Mouse (Mus musculus) frontal cortex, postnatal 36 days (tissue): ENCODE results near the gene Rhbdl2.
A peak's percentile ranks its signal among the peaks of the same experiment; 100 is the strongest.

Source experiments
- DNase-seq, 2 experiments: peaks; one replicate each; pipeline ENCODE4 v3.0.0; 2022; ENCODE audit warnings: low spot score in 2 of 2

Rhbdl2 gene

DNA sequence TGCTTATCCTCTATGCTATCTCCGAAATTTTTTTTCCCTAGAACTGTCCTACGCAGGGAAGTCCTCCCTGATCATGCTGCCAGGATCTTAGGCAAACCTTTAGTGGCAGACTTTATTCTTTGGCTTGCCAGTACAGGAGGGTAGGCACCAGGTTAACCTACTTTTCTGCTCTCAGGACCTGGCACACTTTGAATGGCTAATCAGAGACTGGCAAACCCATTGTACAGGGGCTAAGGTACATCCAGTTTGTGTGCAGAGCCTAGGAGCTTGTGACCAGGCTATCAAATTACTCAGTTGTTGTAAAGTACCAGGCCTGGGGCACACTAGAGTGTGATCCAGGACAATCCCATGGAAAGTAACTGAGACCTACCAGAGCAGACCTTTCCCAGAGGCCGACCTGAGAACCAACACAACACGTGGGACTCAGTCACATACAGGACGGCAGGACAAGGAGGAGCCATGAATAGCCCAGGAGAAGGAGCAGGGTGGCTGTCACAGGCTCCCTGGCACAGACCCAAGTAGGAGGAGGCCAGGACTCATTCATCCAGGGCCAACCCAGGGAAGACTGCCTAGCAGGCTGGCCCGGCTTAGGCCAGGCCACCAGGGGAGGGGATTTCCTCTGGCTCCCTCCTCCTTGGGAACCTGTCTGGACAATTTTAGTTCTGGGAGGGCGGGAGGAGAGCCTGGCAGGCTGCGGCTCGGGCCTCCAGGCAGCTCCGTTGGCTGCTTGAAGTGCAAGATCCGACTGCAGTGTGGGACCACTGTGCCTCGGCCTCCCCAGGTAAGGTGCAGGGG is at the start of gene Rhbdl2:
TSS of gene Rhbdl2 (plus strand) at position 684 of the 795 bp plus-strand sequence.
- DNase-seq, result peak in 1 of 2 experiments; percentile 57

DNA sequence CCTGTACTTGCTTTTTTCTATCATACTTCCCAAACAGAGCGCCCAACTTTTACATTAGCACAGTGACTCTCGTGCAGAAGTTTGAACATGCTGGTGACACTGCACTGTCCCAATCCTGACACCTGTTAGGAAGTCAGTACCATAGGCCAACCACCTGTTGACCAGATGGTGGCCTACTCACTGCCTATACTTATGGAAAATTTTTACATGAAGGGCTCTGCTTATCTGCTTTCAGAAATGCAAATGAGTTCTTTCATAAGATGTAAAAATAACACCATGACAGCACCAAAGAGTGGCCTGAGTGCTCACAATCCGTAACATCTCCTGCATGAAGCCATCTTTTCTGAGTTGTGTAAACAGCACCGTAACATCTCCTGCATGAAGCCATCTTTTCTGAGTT is 49.0 kb upstream of the Rhbdl2 start:
- DNase-seq, result no peak

DNA sequence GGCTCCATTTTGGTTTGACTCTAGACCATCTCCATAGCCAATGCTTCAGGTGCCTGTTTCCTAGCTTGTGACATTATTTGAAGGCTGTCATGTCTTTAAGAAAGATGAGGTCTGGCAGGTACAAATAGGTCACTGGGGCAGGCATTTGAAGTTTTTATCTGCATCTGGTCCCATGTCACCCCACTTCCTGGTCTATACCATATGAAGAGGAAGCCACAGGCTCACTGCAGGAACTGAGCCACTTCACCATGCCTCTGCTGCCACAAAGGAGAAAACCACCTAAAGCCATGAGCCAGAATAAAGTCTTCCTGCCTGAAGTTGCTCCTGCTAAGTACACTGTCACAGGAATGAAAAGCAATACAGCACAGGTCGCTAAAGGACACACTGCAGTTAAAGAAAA is 44.8 kb upstream of the Rhbdl2 start:
- no peak for DNase-seq

DNA sequence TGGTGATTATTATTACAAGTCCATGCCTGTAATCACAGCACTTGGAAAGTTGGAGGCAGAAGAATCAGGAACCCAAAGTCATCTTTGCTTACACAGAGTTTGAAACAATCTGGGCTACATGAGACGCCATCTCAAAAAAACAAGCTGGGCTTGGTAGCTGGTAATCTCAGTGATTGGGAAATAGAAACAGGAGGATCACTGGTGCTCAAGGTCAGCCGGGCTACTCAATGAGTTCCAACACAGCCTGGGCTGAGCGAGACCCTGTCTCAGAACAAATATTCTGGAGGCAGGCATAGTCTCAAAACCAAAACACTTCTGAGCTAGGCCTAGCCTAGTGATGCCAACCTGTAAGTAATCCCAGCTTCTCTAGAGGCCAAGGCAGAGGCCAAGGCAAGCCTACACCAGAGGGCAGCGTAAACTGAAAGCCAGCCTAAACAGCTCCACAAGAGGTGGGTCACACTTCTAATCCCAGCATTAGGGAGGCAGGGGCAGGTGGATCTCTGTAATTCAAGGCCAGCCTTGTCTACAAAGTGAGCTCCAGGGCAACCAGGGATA is 42.4 kb upstream of the Rhbdl2 start:
- no peak for DNase-seq

DNA sequence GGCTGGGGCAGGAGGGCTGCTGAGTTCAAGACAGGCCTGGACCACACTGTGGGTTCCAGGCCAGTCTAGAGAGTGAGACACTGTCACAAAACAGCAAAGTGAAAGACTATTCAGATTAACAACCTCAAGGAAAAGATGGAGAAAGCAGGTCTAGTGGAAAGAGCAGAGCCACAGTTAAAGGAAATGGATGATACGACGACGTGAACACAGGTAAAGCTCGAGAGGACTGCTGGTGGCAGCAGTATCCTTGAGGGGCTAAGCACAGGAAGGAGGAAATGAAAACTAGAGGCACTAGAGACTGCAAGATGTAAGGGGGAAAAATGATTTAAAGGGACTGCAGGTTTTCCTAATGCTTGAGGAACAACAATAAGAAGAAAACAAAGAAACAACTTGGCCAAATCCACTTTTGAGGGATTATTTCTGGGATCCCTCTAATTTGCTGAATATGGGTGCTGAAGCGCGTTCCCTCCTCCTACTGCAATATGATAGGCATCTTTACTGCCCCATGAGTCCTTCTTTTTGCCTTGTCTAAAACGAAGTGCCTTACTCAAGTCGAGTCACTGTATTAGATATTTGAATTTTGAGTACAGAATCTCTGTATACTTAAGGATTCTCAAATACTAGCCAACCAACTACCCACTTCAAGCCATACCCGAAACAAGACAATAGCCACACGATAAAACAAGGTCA is 38.8 kb upstream of the Rhbdl2 start:
- no peak for DNase-seq

DNA sequence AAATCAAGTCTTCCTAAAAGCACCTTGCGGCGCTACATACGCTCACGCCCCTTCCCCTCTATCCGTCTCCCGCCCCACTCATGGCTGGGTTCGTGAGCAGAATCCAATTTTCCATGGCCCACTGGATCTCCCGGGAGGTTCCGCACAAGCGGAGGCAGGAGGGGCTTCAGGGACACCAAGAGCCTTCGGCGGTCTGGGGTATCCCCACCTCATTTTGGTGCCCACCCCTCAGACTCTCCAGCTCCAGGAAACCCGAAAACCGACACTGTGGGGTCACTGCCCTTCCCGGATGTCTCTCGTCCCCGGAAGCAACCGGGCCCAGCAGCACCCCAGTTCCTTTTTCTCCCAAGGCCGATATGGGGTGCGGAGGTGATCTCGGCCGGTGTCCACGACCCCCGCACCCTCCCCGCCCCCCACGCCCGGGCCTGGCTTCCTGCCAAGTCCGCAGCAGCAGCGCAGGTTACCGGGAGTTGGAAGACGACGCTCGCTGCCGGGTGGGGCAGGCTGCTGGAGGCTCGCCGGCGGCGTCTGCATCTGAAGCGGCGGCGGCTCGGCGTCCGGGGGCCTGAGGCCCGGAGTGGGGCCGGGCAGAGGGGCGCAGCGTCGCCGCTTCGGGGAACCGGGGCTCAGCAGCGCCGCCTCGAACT is 38.1 kb upstream of the Rhbdl2 start:
- no peak for DNase-seq

DNA sequence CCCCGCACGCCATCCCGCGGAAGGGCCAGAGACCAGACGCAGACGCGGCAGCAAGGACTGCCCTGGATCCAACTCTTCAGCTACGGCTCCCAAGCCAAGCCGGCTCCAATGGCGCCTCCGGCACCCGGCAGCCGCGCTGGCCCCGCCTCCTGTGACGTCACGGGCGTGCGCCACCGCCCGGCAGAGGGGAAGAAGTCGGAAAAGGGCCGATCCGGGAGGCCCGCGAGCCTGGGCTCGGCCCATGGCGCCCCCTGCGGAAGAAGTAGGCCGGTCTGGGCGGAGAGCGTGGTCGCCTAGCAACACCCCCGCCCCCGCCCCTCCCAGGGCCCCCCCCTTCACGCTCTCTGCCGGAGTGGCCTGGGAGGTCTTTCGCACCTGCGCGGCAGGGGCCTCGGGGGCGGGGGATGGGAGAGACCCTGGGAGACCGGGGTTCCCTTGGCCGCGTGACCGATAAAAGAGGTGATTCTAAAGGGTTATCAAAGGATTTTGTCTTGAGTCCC is 37.5 kb upstream of the Rhbdl2 start, which contains the start of gene Akirin1:
TSS of gene Akirin1 (minus strand) at position 194 of the 500 bp plus-strand sequence.
- peak; percentile 94 to 98 for DNase-seq

DNA sequence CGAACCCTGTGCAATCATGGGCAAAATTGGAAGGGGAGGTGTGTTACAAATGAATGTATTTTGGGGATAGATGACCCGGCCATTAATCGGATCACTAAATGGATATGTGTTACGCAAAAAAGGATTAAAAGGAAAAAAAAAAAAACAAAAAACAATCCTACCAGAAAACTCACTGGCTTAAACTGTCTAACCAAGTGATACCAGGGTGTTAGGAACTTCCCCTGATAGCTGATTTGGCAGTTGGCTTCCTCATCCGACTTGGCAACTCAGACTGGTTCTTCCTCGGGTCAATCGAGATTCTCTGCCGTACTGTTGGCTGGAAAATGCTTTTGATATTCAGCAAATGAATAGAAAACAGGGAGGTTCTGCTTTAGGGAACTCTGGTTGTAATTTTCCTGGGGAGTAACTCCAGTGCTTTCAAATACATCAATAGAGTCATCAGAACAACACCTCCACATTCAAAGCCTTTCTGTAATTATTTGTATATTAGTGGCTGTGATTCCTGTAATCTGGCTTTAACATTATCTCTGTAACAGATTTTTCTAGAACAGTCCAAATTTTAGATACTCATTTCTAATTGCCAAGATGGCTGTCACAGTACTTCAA is 36.9 kb upstream of the Rhbdl2 start:
- DNase-seq, result peak in 1 of 2 experiments; percentile 30

DNA sequence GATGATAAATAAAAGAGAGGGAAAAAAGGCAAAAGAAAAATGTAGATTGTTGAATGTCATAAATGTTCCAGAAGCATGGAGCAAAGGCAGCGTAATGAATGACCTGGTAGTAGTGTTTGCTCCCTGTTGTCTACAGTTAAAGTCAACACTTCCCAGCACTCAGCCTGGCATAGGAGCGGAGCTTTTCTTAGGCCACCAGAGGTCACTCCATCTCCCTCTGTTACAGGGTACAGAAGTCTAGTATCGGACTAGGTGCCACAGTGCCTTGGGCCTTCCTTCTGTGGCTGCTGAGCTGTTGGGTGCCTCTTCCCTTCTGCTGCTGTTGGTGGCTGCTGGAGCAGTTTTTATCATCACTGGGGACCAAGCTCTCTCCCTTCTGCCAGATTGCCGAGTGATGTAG is 29.4 kb upstream of the Rhbdl2 start:
- DNase-seq, result no peak

DNA sequence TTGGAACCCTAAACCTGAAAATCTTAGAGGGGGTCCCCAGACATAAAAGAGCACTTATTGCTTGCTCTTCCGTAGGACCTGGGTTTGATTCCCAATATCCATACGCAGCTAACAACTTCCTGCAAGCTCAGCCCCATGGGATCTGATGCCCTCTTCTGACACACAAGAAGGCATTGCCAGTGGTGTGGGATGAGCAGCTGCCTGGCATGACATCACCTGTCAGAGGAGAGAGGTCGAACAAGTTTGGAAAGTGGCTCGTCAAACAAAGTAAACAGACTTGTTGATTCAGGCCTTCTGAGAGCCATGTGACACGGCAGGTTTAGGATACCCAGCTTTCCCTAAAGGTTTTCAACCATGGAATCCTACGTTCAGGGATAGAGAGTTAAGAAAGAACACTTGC is 22.6 kb upstream of the Rhbdl2 start:
- no peak for DNase-seq

DNA sequence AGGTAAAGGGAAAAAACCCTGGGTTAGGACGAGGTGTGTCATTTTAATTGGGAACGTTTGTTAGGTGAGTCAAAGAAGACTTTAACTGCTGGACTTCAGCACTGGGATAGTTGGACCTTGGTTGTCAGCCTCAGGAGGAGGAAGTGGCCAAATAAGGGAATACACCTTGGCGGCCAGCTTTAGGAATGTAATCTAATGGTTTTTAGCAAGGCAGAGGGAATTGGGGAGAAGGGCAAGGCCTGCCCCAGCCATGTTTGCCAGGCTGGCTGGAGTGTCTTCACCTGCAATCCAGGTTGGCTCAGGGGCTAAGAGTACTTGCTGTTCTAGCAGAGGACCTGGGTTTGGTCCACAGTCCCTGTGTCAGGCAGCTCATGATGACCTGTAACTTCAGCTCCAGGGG is 19.9 kb upstream of the Rhbdl2 start:
- no peak for DNase-seq

DNA sequence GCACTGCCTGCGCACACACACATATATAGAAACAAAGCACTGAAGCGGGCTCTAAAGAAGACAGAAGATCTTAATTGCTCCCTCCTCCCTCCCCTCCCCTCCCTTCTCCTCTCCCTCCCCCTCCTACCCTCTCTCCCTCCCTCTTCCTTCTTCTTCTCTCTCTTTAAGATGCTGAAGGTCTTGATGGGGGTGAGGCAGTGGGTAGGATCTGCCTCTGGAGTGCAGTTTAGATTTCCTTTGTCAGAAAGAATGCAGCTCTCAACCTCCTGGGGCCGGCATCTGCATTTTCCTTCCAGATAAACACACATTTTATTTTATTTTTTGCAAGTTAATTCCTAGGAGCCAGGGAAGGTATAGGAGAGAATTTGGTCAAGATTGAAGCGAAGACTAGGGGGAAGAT is 19.4 kb upstream of the Rhbdl2 start:
- no peak for DNase-seq

DNA sequence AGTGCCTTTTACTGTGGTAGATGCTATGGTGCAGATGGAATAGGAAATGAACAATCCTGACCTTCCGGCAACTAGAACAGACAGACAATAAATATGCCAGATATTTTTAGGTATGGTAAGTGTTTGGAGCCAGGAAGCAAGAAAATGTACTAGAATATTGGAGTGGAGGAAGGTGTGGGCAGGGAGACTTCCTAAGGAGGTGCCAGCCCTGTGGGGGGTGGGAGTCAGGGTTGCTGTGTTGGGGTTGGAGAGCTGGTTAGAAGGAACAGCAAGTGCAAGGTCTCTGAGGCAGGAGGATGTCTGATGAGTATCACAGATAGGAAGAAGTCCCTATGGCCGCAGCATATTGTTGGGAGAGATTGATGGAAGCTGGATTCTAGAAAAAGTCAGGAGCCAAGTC is 5.0 kb downstream of the Rhbdl2 start:
- DNase-seq, result no peak

DNA sequence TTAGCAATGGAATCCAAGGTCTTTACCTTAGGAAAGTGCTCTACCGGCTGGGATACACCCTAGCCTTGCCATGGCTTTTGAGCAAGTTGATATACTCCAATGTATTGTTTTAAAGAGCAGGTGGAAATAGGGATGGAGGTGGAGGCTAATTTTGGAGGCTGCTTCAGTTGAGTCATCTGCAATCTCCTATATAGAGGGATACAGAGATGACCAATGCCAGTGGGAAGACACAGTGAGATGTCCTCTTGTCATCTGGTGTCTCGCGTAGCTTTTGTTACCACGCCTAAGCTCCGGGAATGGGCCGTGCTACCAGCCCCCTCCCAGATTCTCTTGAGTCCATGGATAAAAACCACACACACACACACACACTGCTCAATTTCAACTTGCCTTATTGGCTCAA is 5.5 kb downstream of the Rhbdl2 start:
- peak in 1 of 2 experiments; percentile 11 for DNase-seq

DNA sequence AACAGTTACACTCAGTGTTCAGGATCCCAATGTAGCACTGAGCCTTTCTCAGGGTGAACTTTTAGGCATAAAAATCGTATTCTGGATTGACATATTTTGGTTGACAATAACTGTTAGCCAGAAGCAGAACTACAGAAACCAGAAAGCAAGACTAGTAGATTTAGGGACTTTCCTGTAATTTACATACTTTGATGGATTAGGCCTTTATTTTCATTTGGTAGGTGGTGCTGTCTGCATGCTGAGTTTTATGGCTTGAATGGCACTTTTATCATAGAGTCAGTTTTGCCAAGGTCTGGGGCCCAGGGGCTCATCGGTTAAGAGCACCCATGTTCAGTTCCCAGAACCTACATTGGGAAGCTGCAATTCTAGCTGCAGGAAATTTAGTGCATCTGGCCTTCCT is 7.4 kb downstream of the Rhbdl2 start:
- no peak for DNase-seq

DNA sequence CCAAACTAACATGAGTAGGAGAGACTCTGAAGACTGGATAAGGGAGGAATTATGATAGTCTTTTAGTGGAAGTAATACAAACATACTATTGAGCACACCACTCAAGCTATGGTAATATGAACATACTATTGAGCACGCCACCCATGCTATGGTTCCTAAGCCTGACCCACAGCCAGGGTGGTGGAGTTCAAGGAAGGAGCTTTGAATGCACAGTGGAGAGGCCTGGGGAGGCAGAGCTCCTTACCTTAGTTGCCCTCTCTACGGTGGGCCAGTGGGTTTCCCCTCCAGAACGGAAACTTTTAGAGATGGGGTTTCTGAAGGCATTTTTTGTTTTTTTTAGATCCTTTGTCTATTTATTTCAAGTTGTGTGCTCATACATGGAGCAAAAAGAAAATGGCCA is 9.7 kb downstream of the Rhbdl2 start:
- no peak for DNase-seq

DNA sequence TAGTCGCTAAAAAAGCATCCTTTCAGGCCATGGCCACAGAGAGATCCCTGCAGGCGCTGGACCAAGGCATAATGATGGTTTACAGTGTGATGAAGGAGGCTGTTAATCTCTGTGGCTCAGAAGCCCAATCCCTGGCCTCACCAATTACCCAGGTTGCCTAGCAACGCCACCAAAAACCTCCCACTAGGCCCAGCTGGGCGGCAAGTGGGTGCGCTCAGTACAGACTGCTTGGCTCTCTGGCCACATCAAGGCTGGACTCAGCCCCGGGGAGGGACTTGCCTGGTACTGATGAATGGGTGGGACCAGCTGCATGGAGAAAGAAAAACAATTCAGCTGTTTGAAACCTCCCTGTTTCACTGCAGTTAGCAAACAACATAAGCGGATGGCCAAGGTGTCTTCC is 10.2 kb downstream of the Rhbdl2 start:
- peak; percentile 50 to 66 for DNase-seq

DNA sequence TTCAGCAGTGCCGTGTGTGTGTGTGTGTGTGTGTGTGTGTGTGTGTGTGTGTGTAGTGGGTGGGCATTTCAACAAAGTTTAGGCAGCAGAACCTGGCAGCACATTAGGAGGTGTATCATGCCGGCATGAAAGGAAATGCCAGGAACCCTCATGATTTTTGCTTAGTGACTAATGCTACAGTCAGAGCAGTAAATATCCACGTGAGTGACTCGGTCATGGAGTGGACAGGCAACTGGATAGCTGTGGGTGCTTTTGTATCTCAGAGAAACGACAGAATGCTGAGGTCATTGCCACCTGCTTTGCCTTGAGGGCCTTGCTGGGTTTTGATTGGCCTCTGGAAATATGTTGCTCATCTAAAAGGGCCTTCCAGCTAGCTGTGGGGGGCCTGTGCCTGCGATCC is 16.0 kb downstream of the Rhbdl2 start:
- DNase-seq, result no peak

DNA sequence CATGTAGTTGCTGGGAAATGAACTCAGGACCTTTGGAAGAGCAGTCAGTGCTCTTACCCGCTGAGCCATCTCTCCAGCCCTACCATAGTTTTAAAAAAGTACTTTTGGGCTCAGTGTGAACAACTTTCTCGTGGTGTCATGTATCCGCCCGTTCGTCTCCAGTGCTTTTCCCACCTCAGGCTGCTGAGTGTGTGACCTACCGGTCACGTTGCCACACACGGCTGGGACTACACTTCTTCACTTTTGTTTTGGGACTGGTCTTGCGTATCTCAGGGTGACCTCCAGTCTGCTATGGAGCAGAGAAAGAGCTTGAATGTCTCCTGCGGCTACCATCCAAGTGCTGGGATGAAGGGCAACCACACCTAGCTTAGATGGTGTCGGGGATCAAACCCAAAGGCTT is 20.6 kb downstream of the Rhbdl2 start:
- DNase-seq, result no peak

DNA sequence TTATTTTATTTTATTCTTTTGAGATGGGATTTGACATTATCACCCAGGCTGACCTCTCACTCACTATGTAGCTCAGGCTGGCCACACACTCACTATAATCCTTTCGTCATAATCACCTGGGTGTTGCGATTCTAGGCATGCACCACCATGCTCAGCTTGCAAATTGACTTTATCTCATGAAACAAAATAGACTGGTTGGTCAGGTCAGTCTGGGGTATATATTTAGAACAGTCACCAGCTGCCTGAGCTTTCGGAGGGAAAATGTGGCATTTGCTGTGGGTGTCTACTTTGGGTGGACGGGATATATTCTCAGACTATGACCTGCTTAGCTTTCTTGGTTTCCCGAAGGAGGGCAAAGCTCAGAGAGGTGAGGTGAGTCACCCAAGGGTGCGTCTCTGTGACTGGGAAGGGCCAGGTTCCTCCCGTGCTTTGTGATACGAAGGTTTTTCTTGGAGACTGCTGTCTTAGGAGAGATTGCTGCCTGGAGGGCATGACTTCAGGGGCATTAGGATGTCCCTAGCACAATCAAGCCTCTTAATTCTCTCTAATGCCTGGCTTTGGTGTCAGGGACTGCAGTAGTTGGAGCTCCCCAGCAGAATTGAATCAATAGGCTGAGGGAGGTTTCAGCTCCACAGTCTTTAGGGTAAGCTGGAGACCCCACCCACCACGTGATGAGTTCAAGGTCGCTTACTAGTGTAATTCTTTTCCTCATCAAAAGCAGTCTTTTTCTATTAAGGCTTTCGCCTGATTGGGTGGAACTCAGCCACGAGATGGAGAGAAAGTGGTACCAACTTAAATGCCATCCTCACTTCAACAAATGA is 23.0 kb downstream of the Rhbdl2 start:
- no peak for DNase-seq

DNA sequence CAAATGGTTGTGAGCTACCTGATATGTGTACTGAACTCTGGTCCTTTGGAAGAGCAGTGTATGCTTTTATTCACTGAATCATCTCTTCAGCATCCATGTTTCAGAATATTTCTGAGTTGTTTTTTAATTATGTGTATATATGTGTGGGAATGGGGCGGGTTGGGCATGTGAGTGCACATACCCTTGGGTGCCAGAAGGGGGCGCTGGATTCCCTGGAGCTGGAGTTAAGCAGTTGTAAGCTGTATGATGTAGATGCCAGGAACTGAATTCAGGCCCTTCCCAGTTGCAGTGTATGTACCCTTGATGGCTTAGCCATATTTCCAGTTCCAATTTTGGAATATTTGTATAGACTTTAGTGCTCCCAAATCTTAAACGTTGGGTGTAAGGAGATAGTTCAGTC is 24.9 kb downstream of the Rhbdl2 start:
- DNase-seq, result no peak
